Mouse (Mus musculus): ENCODE results near the gene Tspan4. TPM values are rescaled to one million over a fixed set of nuclear protein-coding genes. Genes with fewer than 3 reads are reported as not detected.

The Tspan4 gene
- polyA plus RNA-seq (2015; fragmentation: Nextera tagmentation; extraction: Ambion mirVana) = 46.1 and 47.2 TPM in 2 replicates

GRCm38 (mm10) chr7:141475011-141475804 lies at the start of gene Tspan4, which contains the start of gene Polr2l:
Gene Tspan4 (plus strand): TSS chr7:141475240.
Gene Polr2l (minus strand): TSS chr7:141475132.
- peaks cover 8% of the 10 kb centered on the region for H3K36me3 ChIP-seq (ENCODE audit: control insufficient read depth, insufficient read depth)
- WGBS (ENCODE audit: insufficient replicate concordance) = under 1% methylated on average over 86 of the region's 87 CpGs
- peak within 1 kb of the TSS; percentile 92 for H3K27ac ChIP-seq (ENCODE audit: low read length)
- H3K4me1 ChIP-seq (ENCODE audit: control insufficient read depth, low read depth, low read length) = peaks cover 46% of the 10 kb centered on the region
- H3K4me3 ChIP-seq (ENCODE audit: low read depth, low read length) = peak within 1 kb of the TSS; percentile 84
- H3K4me2 ChIP-seq (ENCODE audit: low read depth, low read length) = peak within 1 kb of the TSS; percentile 99
- H3K9me3 ChIP-seq (replicated peaks; ENCODE audit: control insufficient read depth, low read length) = no peaks in the 10 kb centered on the region
- H3K9ac ChIP-seq (ENCODE audit: low read depth, low read length) = peak within 1 kb of the TSS; percentile 87
- ATAC-seq (ENCODE audit: low read depth) = peak; percentile 74
- H3K27me3 ChIP-seq (ENCODE audit: control insufficient read depth, insufficient read depth, low read depth, low read length) = no peaks in the 10 kb centered on the region

DNA sequence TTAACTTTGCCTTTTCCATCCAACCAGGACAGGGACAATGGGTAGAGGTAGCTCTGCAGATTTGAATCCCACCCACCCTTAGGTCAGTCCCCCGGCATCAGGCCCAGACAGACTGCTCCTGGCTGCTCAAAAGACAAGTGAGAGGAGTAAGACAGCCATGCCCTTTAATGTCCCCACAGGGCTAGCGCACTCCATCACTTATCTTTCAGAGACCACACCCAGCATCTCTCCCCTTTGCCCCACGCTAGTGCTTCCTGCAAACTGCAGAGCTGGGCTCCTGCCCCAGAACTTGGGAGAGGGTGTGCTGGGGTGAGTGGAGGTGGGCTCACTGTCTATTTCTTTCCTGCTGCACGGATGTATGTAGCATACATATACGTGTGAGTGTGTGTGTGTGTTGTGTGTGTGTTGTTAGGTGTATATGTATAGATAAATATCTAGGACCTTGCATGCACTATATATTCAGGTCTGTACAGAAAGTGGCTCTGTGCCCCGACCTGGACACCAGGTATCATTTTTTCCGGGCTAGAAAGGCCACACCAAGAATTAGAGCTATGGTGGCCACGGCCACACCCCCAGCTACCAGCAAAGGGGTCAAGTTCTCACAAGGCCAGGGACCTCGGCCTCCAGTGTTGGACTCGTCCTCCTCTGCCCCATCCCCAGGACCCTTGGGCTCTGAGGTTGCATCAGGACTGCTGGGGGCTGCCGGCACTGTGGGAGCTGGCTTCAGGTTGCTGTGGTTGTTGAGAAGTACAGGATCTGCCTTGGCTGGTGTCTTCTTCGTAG lies 47.9 kb upstream of the Tspan4 start:
- 57% methylated on average over 12 of the region's 12 CpGs for WGBS (ENCODE audit: insufficient replicate concordance)
- Histone ChIP-seq H3K4me1 (ENCODE audit: control insufficient read depth, low read depth, low read length) (peaks cover 9% of the 10 kb centered on the region), H3K4me3 (ENCODE audit: low read depth, low read length) (no peak overlapping the region), H3K27ac (ENCODE audit: low read length) (no peak overlapping the region), H3K9me3 (replicated peaks; ENCODE audit: control insufficient read depth, low read length) (no peaks in the 10 kb centered on the region), H3K36me3 (ENCODE audit: control insufficient read depth, insufficient read depth) (peaks cover 4% of the 10 kb centered on the region; the same call in 1 of the 2 replicates), H3K27me3 (ENCODE audit: control insufficient read depth, insufficient read depth, low read depth, low read length) (no peaks in the 10 kb centered on the region), H3K4me2 (ENCODE audit: low read depth, low read length) (no peak overlapping the region), H3K9ac (ENCODE audit: low read depth, low read length) (no peak overlapping the region)
- no peak for ATAC-seq (ENCODE audit: low read depth)

DNA sequence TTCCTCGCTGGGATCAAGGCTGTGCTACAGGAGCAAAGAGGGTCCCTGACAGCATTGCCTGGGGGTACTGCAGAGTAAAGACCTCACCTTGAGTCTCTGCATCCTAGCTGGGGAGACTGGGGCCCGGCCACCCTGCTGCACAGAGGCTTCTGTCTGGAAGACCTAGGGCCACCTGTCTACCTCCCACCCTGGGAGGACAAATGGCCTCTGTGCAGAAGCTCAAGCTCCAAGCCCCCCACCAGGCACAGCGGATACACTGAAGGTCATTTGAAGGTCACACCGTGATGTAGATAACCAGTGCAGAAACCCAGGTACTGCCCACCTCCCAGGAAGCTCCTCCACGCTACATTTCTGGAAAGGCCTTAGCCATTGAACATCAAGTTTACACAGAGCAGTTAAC lies 46.3 kb upstream of the Tspan4 start:
- no peaks in the 10 kb centered on the region for H3K9me3 ChIP-seq (replicated peaks; ENCODE audit: control insufficient read depth, low read length)
- H3K4me3 ChIP-seq (ENCODE audit: low read depth, low read length) = no peak overlapping the region
- ATAC-seq (ENCODE audit: low read depth) = no peak
- no peak overlapping the region for H3K4me2 ChIP-seq (ENCODE audit: low read depth, low read length)
- H3K4me1 ChIP-seq (ENCODE audit: control insufficient read depth, low read depth, low read length) = peaks cover 13% of the 10 kb centered on the region
- 57% methylated on average over 5 of the region's 5 CpGs for WGBS (ENCODE audit: insufficient replicate concordance)
- H3K36me3 ChIP-seq (ENCODE audit: control insufficient read depth, insufficient read depth) = peaks cover 4% of the 10 kb centered on the region; the same call in 1 of the 2 replicates
- no peaks in the 10 kb centered on the region for H3K27me3 ChIP-seq (ENCODE audit: control insufficient read depth, insufficient read depth, low read depth, low read length)
- no peak overlapping the region for H3K27ac ChIP-seq (ENCODE audit: low read length)
- H3K9ac ChIP-seq (ENCODE audit: low read depth, low read length) = no peak overlapping the region

- Histone ChIP-seq H3K4me1 (ENCODE audit: control insufficient read depth, low read depth, low read length) (peaks cover 19% of the 10 kb centered on the region), H3K27ac (ENCODE audit: low read length) (no peak within 1 kb of the TSS), H3K9me3 (replicated peaks; ENCODE audit: control insufficient read depth, low read length) (no peaks in the 10 kb centered on the region), H3K36me3 (ENCODE audit: control insufficient read depth, insufficient read depth) (peaks cover 4% of the 10 kb centered on the region; the same call in 1 of the 2 replicates), H3K9ac (ENCODE audit: low read depth, low read length) (no peak within 1 kb of the TSS), H3K4me2 (ENCODE audit: low read depth, low read length) (no peak within 1 kb of the TSS), H3K27me3 (ENCODE audit: control insufficient read depth, insufficient read depth, low read depth, low read length) (no peaks in the 10 kb centered on the region), H3K4me3 (ENCODE audit: low read depth, low read length) (no peak within 1 kb of the TSS)
- ATAC-seq (ENCODE audit: low read depth) = peak; percentile 58
- 14% methylated on average over 19 of the region's 19 CpGs for WGBS (ENCODE audit: insufficient replicate concordance)
Measured at GRCm38 (mm10) chr7:141429310-141429709, 45.7 kb upstream of the Tspan4 start, which contains the start of gene Cend1. Gene Cend1 (minus strand): TSS chr7:141429491.

DNA sequence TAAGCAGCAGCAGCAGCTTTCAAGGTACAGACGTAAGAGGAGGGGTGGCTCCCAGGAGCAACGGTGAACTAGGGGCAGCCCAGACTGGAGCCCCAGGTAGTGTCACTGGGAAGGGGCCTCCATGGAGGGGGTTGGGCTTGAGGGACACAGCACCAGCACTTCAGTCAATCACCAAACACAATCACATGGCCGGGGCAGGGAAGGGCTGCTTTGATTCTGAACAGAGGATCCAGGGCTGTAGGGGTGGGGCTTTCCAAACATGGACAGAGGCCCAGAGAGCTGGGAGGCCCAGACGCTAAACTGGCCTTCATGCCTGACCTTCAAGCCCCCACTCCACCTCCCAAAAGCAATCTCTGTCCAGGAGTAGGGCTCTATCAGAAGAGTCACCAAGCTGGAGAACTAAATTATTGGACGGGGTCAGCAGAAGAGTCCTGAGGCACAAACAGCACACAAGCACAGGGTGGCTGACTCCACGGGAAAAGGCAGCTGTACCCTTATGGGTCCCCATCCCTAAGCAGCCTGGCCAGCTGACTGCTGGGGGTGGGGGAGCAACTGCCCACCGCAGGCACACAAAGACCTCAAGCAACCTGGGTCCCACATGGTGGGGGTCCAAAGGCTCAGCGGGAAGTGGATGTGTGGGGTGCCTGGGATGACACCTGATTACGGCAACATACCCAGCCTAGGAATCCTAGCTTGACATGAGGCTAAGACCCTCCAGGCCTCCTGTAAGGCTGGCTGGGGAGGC lies 45.0 kb upstream of the Tspan4 start:
- Histone ChIP-seq H3K9me3 (replicated peaks; ENCODE audit: control insufficient read depth, low read length) (no peaks in the 10 kb centered on the region), H3K4me1 (ENCODE audit: control insufficient read depth, low read depth, low read length) (peaks cover 26% of the 10 kb centered on the region), H3K36me3 (ENCODE audit: control insufficient read depth, insufficient read depth) (peaks cover 4% of the 10 kb centered on the region; the same call in 1 of the 2 replicates), H3K9ac (ENCODE audit: low read depth, low read length) (no peak overlapping the region), H3K27me3 (ENCODE audit: control insufficient read depth, insufficient read depth, low read depth, low read length) (no peaks in the 10 kb centered on the region), H3K27ac (ENCODE audit: low read length) (no peak overlapping the region), H3K4me2 (ENCODE audit: low read depth, low read length) (no peak overlapping the region), H3K4me3 (ENCODE audit: low read depth, low read length) (no peak overlapping the region)
- no peak for ATAC-seq (ENCODE audit: low read depth)
- 60% methylated on average over 9 of the region's 9 CpGs for WGBS (ENCODE audit: insufficient replicate concordance)

DNA sequence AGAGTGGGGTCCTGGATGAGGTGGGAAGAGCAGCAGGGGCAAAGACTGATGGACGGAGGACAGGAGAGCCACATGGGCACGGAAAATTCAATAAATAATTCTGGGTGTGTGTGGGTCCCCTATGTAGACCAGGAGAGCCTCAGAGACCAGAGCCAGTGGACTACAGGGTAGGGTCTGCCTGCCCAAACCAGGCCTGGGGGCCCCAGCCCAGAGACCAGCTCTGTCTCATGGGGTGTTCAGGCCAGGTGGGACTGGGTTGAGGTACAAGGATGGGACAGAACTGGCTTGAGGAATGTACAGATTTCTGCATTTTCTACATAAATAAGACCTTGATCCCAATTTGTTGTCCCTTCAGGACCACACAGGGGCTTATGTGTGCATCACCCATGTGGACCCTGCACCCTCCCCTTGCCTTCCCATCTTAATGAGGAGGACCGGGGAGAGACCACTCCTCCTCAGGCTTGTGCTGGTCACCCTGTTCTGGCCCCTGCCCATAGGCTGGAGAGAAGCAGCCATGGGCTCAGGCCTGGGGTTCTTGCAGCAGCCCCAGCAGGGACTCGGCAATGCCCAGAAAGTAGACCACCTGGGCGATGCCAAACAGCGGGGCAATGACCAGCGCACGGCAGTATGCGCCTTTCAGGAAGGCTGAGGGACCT lies 44.3 kb upstream of the Tspan4 start:
- no peak for ATAC-seq (ENCODE audit: low read depth)
- no peaks in the 10 kb centered on the region for H3K27me3 ChIP-seq (ENCODE audit: control insufficient read depth, insufficient read depth, low read depth, low read length)
- WGBS (ENCODE audit: insufficient replicate concordance) = 90% methylated on average over 9 of the region's 9 CpGs
- no peak overlapping the region for H3K4me3 ChIP-seq (ENCODE audit: low read depth, low read length)
- no peak overlapping the region for H3K4me2 ChIP-seq (ENCODE audit: low read depth, low read length)
- H3K36me3 ChIP-seq (ENCODE audit: control insufficient read depth, insufficient read depth) = peaks cover 4% of the 10 kb centered on the region; the same call in 1 of the 2 replicates
- no peak overlapping the region for H3K9ac ChIP-seq (ENCODE audit: low read depth, low read length)
- peaks cover 32% of the 10 kb centered on the region for H3K4me1 ChIP-seq (ENCODE audit: control insufficient read depth, low read depth, low read length)
- H3K9me3 ChIP-seq (replicated peaks; ENCODE audit: control insufficient read depth, low read length) = no peaks in the 10 kb centered on the region
- H3K27ac ChIP-seq (ENCODE audit: low read length) = no peak overlapping the region

- 82% methylated on average over 19 of the region's 19 CpGs for WGBS (ENCODE audit: insufficient replicate concordance)
- H3K9ac ChIP-seq (ENCODE audit: low read depth, low read length) = no peak overlapping the region
- no peak for ATAC-seq (ENCODE audit: low read depth)
- no peak overlapping the region for H3K4me3 ChIP-seq (ENCODE audit: low read depth, low read length)
- H3K4me1 ChIP-seq (ENCODE audit: control insufficient read depth, low read depth, low read length) = peaks cover 40% of the 10 kb centered on the region
- H3K4me2 ChIP-seq (ENCODE audit: low read depth, low read length) = no peak overlapping the region
- no peak overlapping the region for H3K27ac ChIP-seq (ENCODE audit: low read length)
- no peaks in the 10 kb centered on the region for H3K9me3 ChIP-seq (replicated peaks; ENCODE audit: control insufficient read depth, low read length)
- H3K36me3 ChIP-seq (ENCODE audit: control insufficient read depth, insufficient read depth) = peaks cover 4% of the 10 kb centered on the region; the same call in 1 of the 2 replicates
- H3K27me3 ChIP-seq (ENCODE audit: control insufficient read depth, insufficient read depth, low read depth, low read length) = no peaks in the 10 kb centered on the region
Measured at GRCm38 (mm10) chr7:141431434-141432185, 43.4 kb upstream of the Tspan4 start.

DNA sequence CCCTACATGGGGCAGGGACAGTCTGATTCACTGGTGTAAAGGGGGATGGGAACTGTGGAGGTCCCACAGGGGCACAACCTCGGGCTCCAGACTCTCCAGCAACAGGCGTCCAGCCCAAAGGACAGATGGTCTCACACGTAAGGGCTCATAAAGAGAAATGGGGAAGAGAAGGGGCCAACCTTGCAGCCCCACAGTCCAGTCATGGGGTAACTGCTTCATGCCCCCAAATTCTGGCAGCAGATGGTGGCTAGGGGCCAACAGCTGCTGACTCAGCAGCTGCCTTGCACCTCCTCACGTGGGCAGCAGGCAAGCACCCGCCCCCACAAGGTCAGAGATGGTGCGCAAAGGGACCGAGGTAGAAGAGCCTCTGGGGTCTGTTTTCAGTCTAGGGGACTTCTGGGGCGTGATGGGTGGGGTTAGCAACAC lies 42.8 kb upstream of the Tspan4 start:
- no peak overlapping the region for H3K9ac ChIP-seq (ENCODE audit: low read depth, low read length)
- H3K36me3 ChIP-seq (ENCODE audit: control insufficient read depth, insufficient read depth) = peaks cover 4% of the 10 kb centered on the region; the same call in 1 of the 2 replicates
- WGBS (ENCODE audit: insufficient replicate concordance) = 64% methylated on average over 8 of the region's 8 CpGs
- no peak for ATAC-seq (ENCODE audit: low read depth)
- H3K4me1 ChIP-seq (ENCODE audit: control insufficient read depth, low read depth, low read length) = peaks cover 40% of the 10 kb centered on the region
- H3K4me3 ChIP-seq (ENCODE audit: low read depth, low read length) = no peak overlapping the region
- H3K9me3 ChIP-seq (replicated peaks; ENCODE audit: control insufficient read depth, low read length) = no peaks in the 10 kb centered on the region
- H3K4me2 ChIP-seq (ENCODE audit: low read depth, low read length) = no peak overlapping the region
- no peak overlapping the region for H3K27ac ChIP-seq (ENCODE audit: low read length)
- no peaks in the 10 kb centered on the region for H3K27me3 ChIP-seq (ENCODE audit: control insufficient read depth, insufficient read depth, low read depth, low read length)

All from liver, embryonic 16.5 days (tissue).